In genomic region chr5:130074491-130074890, GRCm38 (mm10) we compare ENCODE assay signal across 20 mouse cellular contexts. TPM values are rescaled to one million over a fixed set of nuclear protein-coding genes. Genes with fewer than 3 reads are reported as not detected.
DNase-seq lines count a peak whose midpoint lies in the region; ATAC-seq and TF ChIP-seq lines count a peak whose summit lies in the region.
"Had no signal": no experiment of that assay in that cellular context is flagged by ENCODE, and none has a peak within 500 bp of the region (broad histone marks: within the 10 kb centered on the region; RNA-seq: fewer than 3 reads in every experiment).

No protein-coding gene starts in this region.

- H3K4me3 ChIP-seq in lung, embryonic 14.5 days (ENCODE audit: low read depth, low read length) = no peak overlapping the region
- no peak overlapping the region for H3K4me3 ChIP-seq in liver, embryonic 13.5 days (replicated peaks)
- no peak overlapping the region for H3K4me3 ChIP-seq in stomach, embryonic 16.5 days (replicated peaks; ENCODE audit: low read length)
- H3K4me3 ChIP-seq in hindbrain, embryonic 11.5 days (ENCODE audit: low read depth, low read length) = no peak overlapping the region
- H3K4me3 ChIP-seq: embryonic facial prominence, embryonic 10.5 days; hindbrain, embryonic 15.5 days; kidney, embryonic 15.5 days had no signal

- ATAC-seq in lung, embryonic 14.5 days (ENCODE audit: insufficient read depth) = no peak
- peak; percentile 39; the same call in 1 of the 2 replicates for ATAC-seq in liver, embryonic 13.5 days (ENCODE audit: low read depth)
- peak; percentile 59; the same call in 1 of the 2 replicates for ATAC-seq in stomach, embryonic 16.5 days (ENCODE audit: insufficient read depth, low FRiP score)
- no peak for ATAC-seq in hindbrain, embryonic 11.5 days (ENCODE audit: low FRiP score)
- ATAC-seq: CD4-positive, CD25-positive, alpha-beta regulatory T cell, adult 4 months; forebrain, embryonic 16.5 days; intestine, embryonic 16.5 days had no signal

- no peak for TF ChIP-seq CTCF in lung, embryonic 14.5 days (IDR thresholded peaks at IDR 0.05; ENCODE audit: low read depth)

- no peak overlapping the region for H3K27ac ChIP-seq in lung, embryonic 14.5 days (ENCODE audit: low read depth)
- peak overlapping the region; percentile 64 for H3K27ac ChIP-seq in liver, embryonic 13.5 days
- H3K27ac ChIP-seq in stomach, embryonic 16.5 days (ENCODE audit: low read length) = peak overlapping the region; percentile 51
- H3K27ac ChIP-seq in hindbrain, embryonic 11.5 days (ENCODE audit: low read depth, low read length) = no peak overlapping the region
- H3K27ac ChIP-seq: embryonic facial prominence, embryonic 10.5 days; hindbrain, embryonic 15.5 days; kidney, embryonic 15.5 days had no signal

- H3K4me1 ChIP-seq in lung, embryonic 14.5 days (ENCODE audit: insufficient read depth) = 0 out of 2 replicates have a peak, but pooled peaks cover 5% of the 10 kb centered on the region
- H3K4me1 ChIP-seq in liver, embryonic 13.5 days (replicated peaks) = peaks cover 12% of the 10 kb centered on the region
- H3K4me1 ChIP-seq in stomach, embryonic 16.5 days (ENCODE audit: control insufficient read depth, insufficient read depth, low read length) = 0 out of 2 replicates have a peak, but pooled peaks cover 6% of the 10 kb centered on the region
- H3K4me1 ChIP-seq in hindbrain, embryonic 11.5 days (replicated peaks; ENCODE audit: control insufficient read depth, insufficient read depth, low read length) = no peaks in the 10 kb centered on the region; the same call in 1 of the 2 replicates

- no peak for DNase-seq in lung, embryonic 14.5 days
- no peak for DNase-seq in lung, postnatal 10 days
- DNase-seq in liver = peak; percentile 40
- DNase-seq in liver, embryonic 13.5 days = no peak
- DNase-seq in thymus, postnatal 25 days = no peak
- DNase-seq in hindbrain, embryonic 11.5 days (ENCODE audit: low spot score) = no peak
- DNase-seq: heart, postnatal 14 days; layer of hippocampus, postnatal 36 days; right cerebral cortex, postnatal 25 days; thymus, postnatal 4 days had no signal

- 54% methylated on average over 6 of the region's 6 CpGs for WGBS in lung, embryonic 14.5 days
- 62% methylated on average over 6 of the region's 6 CpGs for WGBS in liver, embryonic 13.5 days (ENCODE audit: insufficient replicate concordance)
- WGBS in stomach, embryonic 16.5 days = 55% methylated on average over 6 of the region's 6 CpGs
- WGBS in hindbrain, embryonic 11.5 days = 77% methylated on average over 6 of the region's 6 CpGs

- no peaks in the 10 kb centered on the region for H3K36me3 ChIP-seq in lung, embryonic 14.5 days (ENCODE audit: insufficient read depth)
- H3K36me3 ChIP-seq in liver, embryonic 13.5 days = no peaks in the 10 kb centered on the region
- H3K36me3 ChIP-seq in stomach, embryonic 16.5 days (ENCODE audit: control insufficient read depth, insufficient read depth, low read length) = no peaks in the 10 kb centered on the region
- no peaks in the 10 kb centered on the region for H3K36me3 ChIP-seq in hindbrain, embryonic 11.5 days (ENCODE audit: control insufficient read depth, insufficient read depth, low read length)
- H3K36me3 ChIP-seq: embryonic facial prominence, embryonic 10.5 days; G1E; hindbrain, embryonic 15.5 days; kidney, embryonic 15.5 days had no signal

- H3K4me2 ChIP-seq in lung, embryonic 14.5 days = 0 out of 2 replicates have a peak overlapping the region, but pooled peaks have one; percentile 5
- H3K4me2 ChIP-seq in liver, embryonic 13.5 days = peak overlapping the region; percentile 28
- peak overlapping the region; percentile 33; the same call in 1 of the 2 replicates for H3K4me2 ChIP-seq in stomach, embryonic 16.5 days (ENCODE audit: low read depth, low read length)
- no peak overlapping the region for H3K4me2 ChIP-seq in hindbrain, embryonic 11.5 days (replicated peaks; ENCODE audit: low read depth, low read length)
- H3K4me2 ChIP-seq: heart, embryonic 11.5 days; hindbrain, embryonic 15.5 days; kidney, embryonic 15.5 days; midbrain, embryonic 11.5 days had no signal

- H3K9ac ChIP-seq in lung, embryonic 14.5 days = no peak overlapping the region
- H3K9ac ChIP-seq in liver, embryonic 13.5 days = 0 out of 2 replicates have a peak overlapping the region, but pooled peaks have one; percentile 26
- no peak overlapping the region for H3K9ac ChIP-seq in stomach, embryonic 16.5 days (ENCODE audit: low read length)
- no peak overlapping the region for H3K9ac ChIP-seq in hindbrain, embryonic 11.5 days (ENCODE audit: low read depth, low read length)
- H3K9ac ChIP-seq: hindbrain, embryonic 15.5 days; kidney, embryonic 15.5 days had no signal

- no peaks in the 10 kb centered on the region for H3K9me3 ChIP-seq in lung, embryonic 14.5 days (ENCODE audit: low read depth, low read length)
- H3K9me3 ChIP-seq in liver, embryonic 13.5 days (replicated peaks) = no peaks in the 10 kb centered on the region
- no peaks in the 10 kb centered on the region for H3K9me3 ChIP-seq in stomach, embryonic 16.5 days (replicated peaks; ENCODE audit: control insufficient read depth, low read length)
- H3K9me3 ChIP-seq in hindbrain, embryonic 11.5 days (ENCODE audit: control insufficient read depth, low read length) = no peaks in the 10 kb centered on the region
- H3K9me3 ChIP-seq: embryonic facial prominence, embryonic 10.5 days; hindbrain, embryonic 15.5 days; kidney, embryonic 15.5 days had no signal

- 0 out of 2 replicates have a peak, but pooled peaks cover 5% of the 10 kb centered on the region for H3K27me3 ChIP-seq in lung, embryonic 14.5 days (ENCODE audit: insufficient read depth, low read length)
- peaks cover 10% of the 10 kb centered on the region for H3K27me3 ChIP-seq in liver, embryonic 13.5 days
- H3K27me3 ChIP-seq in stomach, embryonic 16.5 days (ENCODE audit: control insufficient read depth, insufficient read depth, low read length) = no peaks in the 10 kb centered on the region; the same call in 1 of the 2 replicates
- H3K27me3 ChIP-seq in hindbrain, embryonic 11.5 days (ENCODE audit: control insufficient read depth, insufficient read depth, low read length) = no peaks in the 10 kb centered on the region
- H3K27me3 ChIP-seq: hindbrain, embryonic 15.5 days; kidney, embryonic 15.5 days had no signal

RNA-seq across cellular contexts. Expression of gene Tpst1, which starts 1.4 kb away (rescaled TPM):
- 76.1 and 77.3 TPM in 2 replicates for polyA plus RNA-seq in lung, embryonic 14.5 days (2014; fragmentation: Nextera tagmentation; extraction: Ambion mirVana)
- polyA plus RNA-seq in liver, embryonic 13.5 days (2015; fragmentation: Nextera tagmentation; extraction: Ambion mirVana) = 27.2 and 33.5 TPM in 2 replicates
- polyA plus RNA-seq in stomach, embryonic 16.5 days (2015; fragmentation: Nextera tagmentation; extraction: Ambion mirVana) = 68.7 and 76.4 TPM in 2 replicates
- polyA plus RNA-seq in hindbrain, embryonic 11.5 days (2014; fragmentation: Nextera tagmentation; extraction: Ambion mirVana) = 61.5 and 63.7 TPM in 2 replicates
- polyA plus RNA-seq: G1E had no signal

RNA-seq across cellular contexts. Expression of gene Crcp, which starts 45.4 kb away (rescaled TPM):
- polyA plus RNA-seq in lung, embryonic 14.5 days (2014; fragmentation: Nextera tagmentation; extraction: Ambion mirVana) = 27.5 and 28.3 TPM in 2 replicates
- polyA plus RNA-seq in liver, embryonic 13.5 days (2015; fragmentation: Nextera tagmentation; extraction: Ambion mirVana) = 31.6 and 34.4 TPM in 2 replicates
- 32.1 and 33.1 TPM in 2 replicates for polyA plus RNA-seq in stomach, embryonic 16.5 days (2015; fragmentation: Nextera tagmentation; extraction: Ambion mirVana)
- polyA plus RNA-seq in hindbrain, embryonic 11.5 days (2014; fragmentation: Nextera tagmentation; extraction: Ambion mirVana) = 42.2 and 44.8 TPM in 2 replicates

RNA-seq across cellular contexts. Expression of gene Asl, which starts 45.4 kb away (rescaled TPM):
- polyA plus RNA-seq in lung, embryonic 14.5 days (2014; fragmentation: Nextera tagmentation; extraction: Ambion mirVana) = 23.1 and 24.3 TPM in 2 replicates
- polyA plus RNA-seq in liver, embryonic 13.5 days (2015; fragmentation: Nextera tagmentation; extraction: Ambion mirVana) = 37.8 and 45.2 TPM in 2 replicates
- 46.5 and 47.8 TPM in 2 replicates for polyA plus RNA-seq in stomach, embryonic 16.5 days (2015; fragmentation: Nextera tagmentation; extraction: Ambion mirVana)
- 26.0 and 34.1 TPM in 2 replicates for polyA plus RNA-seq in hindbrain, embryonic 11.5 days (2014; fragmentation: Nextera tagmentation; extraction: Ambion mirVana)

Comparison
In these comparisons a context has a peak if more than half of its experiments do, and no peak if none do; other contexts are left out.
1. ATAC-seq: peak in liver, embryonic 13.5 days (single experiment) and stomach, embryonic 16.5 days (single experiment); none in lung, embryonic 14.5 days (single experiment) and hindbrain, embryonic 11.5 days (single experiment).
2. H3K27ac ChIP-seq: peak in liver, embryonic 13.5 days (single experiment) and stomach, embryonic 16.5 days (single experiment); none in lung, embryonic 14.5 days (single experiment) and hindbrain, embryonic 11.5 days (single experiment).